Mouse (Mus musculus) hindbrain, embryonic 13.5 days (tissue): ENCODE measurements around the gene Tmem120b. TPM values are rescaled to one million over a fixed set of nuclear protein-coding genes. Genes with fewer than 3 reads are reported as not detected.

Source experiments
- ATAC-seq: fragments of 200-750 bp; cut with Nextera tagmentation; 2 replicates; pipeline ENCODE4 v1.8.0; 2017; ENCODE audit warnings: moderate TSS enrichment; ENCODE audit not compliant: low FRiP score
- H3K27ac ChIP-seq: fragments of 300-500 bp; sonication (generic); 2 replicates; pipeline ENCODE4 v1.5.1; 2015; ENCODE audit warnings: inconsistent platforms, mild to moderate bottlenecking, moderate library complexity
- H3K27me3 ChIP-seq: fragments of 300-500 bp; sonication (generic); 2 replicates; pipeline ENCODE4 v1.6.1; 2015; ENCODE audit warnings: mild to moderate bottlenecking, inconsistent platforms
- H3K36me3 ChIP-seq: fragments of 300-500 bp; sonication (generic); 2 replicates; pipeline ENCODE4 v1.6.1; 2015; ENCODE audit warnings: mild to moderate bottlenecking, inconsistent platforms
- H3K4me1 ChIP-seq: fragments of 300-500 bp; sonication (generic); replicated peaks from 2 replicates; pipeline ENCODE4 v1.6.1; 2015; ENCODE audit warnings: inconsistent platforms
- H3K4me2 ChIP-seq: fragments of 300-500 bp; sonication (generic); 2 replicates; pipeline ENCODE4 v1.6.1; 2015; ENCODE audit warnings: inconsistent platforms, mild to moderate bottlenecking, moderate library complexity
- H3K4me3 ChIP-seq: fragments of 300-500 bp; sonication (generic); 2 replicates; pipeline ENCODE4 v1.5.1; 2015; ENCODE audit warnings: mild to moderate bottlenecking, inconsistent platforms
- H3K9ac ChIP-seq: fragments of 300-500 bp; sonication (generic); 2 replicates; pipeline ENCODE4 v1.6.1; 2015; ENCODE audit warnings: mild to moderate bottlenecking, inconsistent platforms
- H3K9me3 ChIP-seq: fragments of 300-500 bp; sonication (generic); 2 replicates; pipeline ENCODE4 v1.6.1; 2016; ENCODE audit warnings: inconsistent platforms
- WGBS: fragments of 180-500 bp; shearing (Covaris S2); methylation state at CpG from one replicate; pipeline ENCODE4 v1.1.7; 2015; 5-methylcytosine and 5-hydroxymethylcytosine counted together
- polyA plus RNA-seq: library from polyadenylated mRNA; unstranded; fragments of >200 nt; fragmentation: Nextera tagmentation; extraction: Ambion mirVana; gene quantifications from 2 replicates; pipeline ENCODE4 v1.2.1, GENCODE M21; 2015

The Tmem120b gene
- polyA plus RNA-seq, 1 experiment from 2014 or later: 18.0 TPM

DNA sequence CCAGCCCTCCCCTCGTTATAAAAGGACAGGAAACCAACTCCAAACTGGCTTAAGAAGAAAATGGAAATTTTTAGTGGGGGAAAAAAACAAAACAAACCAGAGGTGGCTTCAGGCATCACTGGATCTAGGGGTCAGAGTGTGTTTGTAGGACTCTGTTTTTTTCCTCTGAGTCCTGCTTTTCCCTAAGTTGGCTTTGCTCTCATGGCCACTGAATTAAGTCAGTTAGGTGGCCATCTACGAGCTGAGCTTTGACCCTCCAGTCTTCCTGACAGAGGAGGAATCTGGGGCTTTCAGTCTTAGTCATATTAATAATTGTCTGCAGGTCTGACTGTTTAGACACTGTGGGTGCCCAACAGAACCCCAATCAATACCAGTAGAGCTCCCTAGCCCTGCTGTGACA lies 30.3 kb downstream of the Tmem120b start:
- Histone ChIP-seq H3K9ac (no peak overlapping the region), H3K9me3 (no peaks in the 10 kb centered on the region), H3K36me3 (peaks cover 16% of the 10 kb centered on the region), H3K27me3 (no peaks in the 10 kb centered on the region), H3K27ac (no peak overlapping the region), H3K4me1 (peaks cover 12% of the 10 kb centered on the region; the same call in 1 of the 2 replicates), H3K4me2 (no peak overlapping the region), H3K4me3 (no peak overlapping the region)
- 87% methylated on average over 2 of the region's 2 CpGs for WGBS
- ATAC-seq: no peak

DNA sequence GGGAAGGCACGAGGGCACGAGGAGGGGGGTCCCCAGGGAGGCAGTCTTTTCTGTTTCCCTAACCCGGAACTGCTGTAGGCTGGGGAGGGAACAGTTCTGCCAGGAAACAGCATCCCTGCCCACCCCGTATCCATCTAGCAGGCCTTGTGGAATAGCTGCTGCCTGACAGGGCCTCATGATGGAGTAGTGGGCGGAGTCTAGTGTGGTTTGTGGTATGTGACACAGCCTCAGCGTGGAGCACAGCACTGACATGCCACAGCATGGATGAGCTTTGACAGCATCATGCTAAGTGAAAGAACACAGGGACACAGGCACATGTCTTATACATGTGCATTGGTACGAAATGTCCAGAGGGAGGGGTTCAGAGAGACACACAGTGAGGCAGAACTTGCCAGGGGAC lies 34.2 kb downstream of the Tmem120b start:
- ATAC-seq: no peak

GRCm38 (mm10) chr5:123103556-123103955 lies 35.3 kb downstream of the Tmem120b start:
- peaks cover 19% of the 10 kb centered on the region for H3K36me3 ChIP-seq
- H3K4me2 ChIP-seq: no peak overlapping the region
- no peaks in the 10 kb centered on the region for H3K9me3 ChIP-seq
- no peaks in the 10 kb centered on the region for H3K27me3 ChIP-seq
- 75% methylated on average over 8 of the region's 8 CpGs for WGBS
- 0 out of 2 replicates have a peak, but pooled peaks cover 6% of the 10 kb centered on the region for H3K4me1 ChIP-seq
- no peak overlapping the region for H3K27ac ChIP-seq
- H3K4me3 ChIP-seq: no peak overlapping the region
- no peak for ATAC-seq
- H3K9ac ChIP-seq: no peak overlapping the region

More for the DNA sequence above, 34.2 kb downstream of the Tmem120b start:
- 0 out of 2 replicates have a peak, but pooled peaks cover 6% of the 10 kb centered on the region for H3K4me1 ChIP-seq
- H3K36me3 ChIP-seq: peaks cover 19% of the 10 kb centered on the region
- H3K27ac ChIP-seq: no peak overlapping the region
- no peak overlapping the region for H3K9ac ChIP-seq
- H3K27me3 ChIP-seq: no peaks in the 10 kb centered on the region
- H3K9me3 ChIP-seq: no peaks in the 10 kb centered on the region
- no peak overlapping the region for H3K4me2 ChIP-seq
- H3K4me3 ChIP-seq: no peak overlapping the region
- 56% methylated on average over 7 of the region's 7 CpGs for WGBS

GRCm38 (mm10) chr5:123104769-123105168 lies 36.6 kb downstream of the Tmem120b start:
- WGBS: 81% methylated on average over 6 of the region's 6 CpGs
- no peak overlapping the region for H3K9ac ChIP-seq

DNA sequence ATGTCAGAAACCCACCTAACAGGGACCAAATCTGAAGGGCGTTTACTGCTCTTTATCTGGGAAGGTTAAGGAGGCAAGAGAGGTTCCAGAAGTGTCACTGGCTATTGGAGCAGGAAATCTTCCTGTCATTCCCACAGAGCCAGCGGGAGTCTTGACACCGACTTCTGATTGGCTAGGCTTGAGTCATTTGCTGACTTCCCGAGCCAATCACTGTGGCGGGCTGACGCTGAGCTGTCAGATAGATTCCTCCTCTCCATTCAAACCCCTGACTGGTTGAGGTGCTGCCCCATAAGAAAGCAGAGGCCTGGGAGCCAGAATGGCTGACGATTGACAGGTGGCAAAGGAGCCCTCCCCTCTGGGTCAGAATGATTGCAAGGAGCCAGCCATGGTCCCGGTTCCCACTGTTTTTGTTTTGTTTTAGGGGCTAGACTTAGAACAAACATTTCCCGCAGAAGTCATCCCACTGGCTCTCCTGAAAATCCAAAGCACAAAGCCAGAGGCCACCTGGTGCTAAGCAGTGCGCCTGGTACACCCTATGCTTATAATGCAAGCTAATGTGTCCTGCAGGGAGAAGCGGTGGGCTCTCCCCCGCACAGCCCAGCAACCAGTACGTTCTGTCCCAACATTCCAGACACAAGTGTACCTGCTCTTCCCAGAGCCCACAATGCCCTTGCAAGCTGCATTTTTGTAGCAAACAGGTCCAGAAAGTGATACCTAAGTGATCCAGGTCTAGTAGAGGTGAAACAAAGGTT lies 41.4 kb downstream of the Tmem120b start:
- no peak overlapping the region for H3K4me3 ChIP-seq
- 0 out of 2 replicates have a peak, but pooled peaks have one; percentile 65 for ATAC-seq
- 28% methylated on average over 13 of the region's 13 CpGs for WGBS
- peak overlapping the region; percentile 85 for H3K27ac ChIP-seq
- peak overlapping the region; percentile 32 for H3K4me2 ChIP-seq
- H3K36me3 ChIP-seq: no peaks in the 10 kb centered on the region
- H3K4me1 ChIP-seq: peaks cover 30% of the 10 kb centered on the region
- H3K9me3 ChIP-seq: no peaks in the 10 kb centered on the region
- H3K27me3 ChIP-seq: 0 out of 2 replicates have a peak, but pooled peaks cover 4% of the 10 kb centered on the region
- H3K9ac ChIP-seq: 0 out of 2 replicates have a peak overlapping the region, but pooled peaks have one; percentile 35

More at GRCm38 (mm10) chr5:123104769-123105168, 36.6 kb downstream of the Tmem120b start:
- ATAC-seq: no peak
- Histone ChIP-seq H3K27me3 (no peaks in the 10 kb centered on the region), H3K27ac (no peak overlapping the region), H3K4me3 (no peak overlapping the region), H3K4me1 (peaks cover 16% of the 10 kb centered on the region), H3K4me2 (no peak overlapping the region), H3K9me3 (no peaks in the 10 kb centered on the region), H3K36me3 (peaks cover 13% of the 10 kb centered on the region)

GRCm38 (mm10) chr5:123110296-123110721 lies 42.1 kb downstream of the Tmem120b start:
- H3K4me2 ChIP-seq: peak overlapping the region; percentile 32
- H3K9me3 ChIP-seq: no peaks in the 10 kb centered on the region
- peak overlapping the region; percentile 35; the same call in 1 of the 2 replicates for H3K9ac ChIP-seq
- peaks cover 33% of the 10 kb centered on the region for H3K4me1 ChIP-seq
- H3K27ac ChIP-seq: peak overlapping the region; percentile 85
- H3K4me3 ChIP-seq: no peak overlapping the region
- H3K36me3 ChIP-seq: no peaks in the 10 kb centered on the region
- peak; percentile 30; the same call in 1 of the 2 replicates for ATAC-seq
- H3K27me3 ChIP-seq: 0 out of 2 replicates have a peak, but pooled peaks cover 4% of the 10 kb centered on the region
- 41% methylated on average over 13 of the region's 13 CpGs for WGBS

DNA sequence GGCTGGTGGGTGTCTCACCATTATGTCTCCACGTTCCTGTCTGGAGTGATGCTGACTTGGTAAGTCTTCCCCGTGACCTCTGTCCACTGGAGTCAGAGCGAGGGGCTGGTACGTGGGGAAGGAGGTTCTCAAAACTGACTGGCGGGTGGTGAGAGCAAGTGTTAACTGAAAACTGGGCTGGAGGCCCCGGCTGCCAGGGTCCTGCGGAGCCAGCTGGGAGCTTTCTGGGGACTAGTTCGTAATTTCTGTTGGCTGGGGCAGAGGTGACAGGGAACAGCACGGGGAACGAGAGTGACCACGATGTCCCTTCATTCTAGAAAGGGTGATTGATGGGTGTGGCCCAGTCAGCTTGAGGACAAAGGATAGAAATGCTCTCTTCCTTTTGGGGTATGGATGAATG lies 45.9 kb downstream of the Tmem120b start:
- WGBS: 33% methylated on average over 11 of the region's 11 CpGs
- peaks cover 29% of the 10 kb centered on the region for H3K4me1 ChIP-seq

DNA sequence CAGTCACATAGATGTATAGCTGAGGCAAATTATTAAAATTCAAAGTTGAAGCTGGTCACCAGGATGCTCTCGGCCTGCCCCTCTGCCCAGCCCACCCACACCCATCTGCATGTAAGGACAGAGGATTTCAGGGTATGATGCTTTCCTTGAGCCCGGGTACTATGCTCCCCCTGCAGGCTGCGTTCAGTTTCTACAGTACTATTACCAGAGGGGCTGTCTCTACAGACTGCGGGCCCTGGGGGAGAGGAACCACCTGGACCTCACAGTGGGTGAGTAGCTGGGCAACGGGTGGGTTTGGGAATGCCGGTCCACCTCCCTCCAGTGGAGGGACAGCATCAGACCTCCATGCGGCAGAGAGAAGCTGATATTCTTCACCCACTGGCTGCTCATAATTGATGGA lies 46.7 kb downstream of the Tmem120b start:
- no peak overlapping the region for H3K9ac ChIP-seq
- WGBS: 35% methylated on average over 7 of the region's 7 CpGs
- H3K27me3 ChIP-seq: 0 out of 2 replicates have a peak, but pooled peaks cover 4% of the 10 kb centered on the region
- no peak overlapping the region for H3K4me2 ChIP-seq
- ATAC-seq: no peak; the same call in 1 of the 2 replicates
- H3K9me3 ChIP-seq: no peaks in the 10 kb centered on the region
- H3K27ac ChIP-seq: no peak overlapping the region
- H3K4me3 ChIP-seq: no peak overlapping the region
- peaks cover 21% of the 10 kb centered on the region for H3K4me1 ChIP-seq
- H3K36me3 ChIP-seq: peaks cover 5% of the 10 kb centered on the region; the same call in 1 of the 2 replicates

More for the DNA sequence above, 45.9 kb downstream of the Tmem120b start:
- H3K27ac ChIP-seq: no peak overlapping the region
- peak overlapping the region; percentile 14; the same call in 1 of the 2 replicates for H3K9ac ChIP-seq
- no peak for ATAC-seq
- H3K9me3 ChIP-seq: no peaks in the 10 kb centered on the region
- no peak overlapping the region for H3K4me2 ChIP-seq
- H3K4me3 ChIP-seq: no peak overlapping the region
- H3K36me3 ChIP-seq: peaks cover 2% of the 10 kb centered on the region; the same call in 1 of the 2 replicates
- 0 out of 2 replicates have a peak, but pooled peaks cover 4% of the 10 kb centered on the region for H3K27me3 ChIP-seq

DNA sequence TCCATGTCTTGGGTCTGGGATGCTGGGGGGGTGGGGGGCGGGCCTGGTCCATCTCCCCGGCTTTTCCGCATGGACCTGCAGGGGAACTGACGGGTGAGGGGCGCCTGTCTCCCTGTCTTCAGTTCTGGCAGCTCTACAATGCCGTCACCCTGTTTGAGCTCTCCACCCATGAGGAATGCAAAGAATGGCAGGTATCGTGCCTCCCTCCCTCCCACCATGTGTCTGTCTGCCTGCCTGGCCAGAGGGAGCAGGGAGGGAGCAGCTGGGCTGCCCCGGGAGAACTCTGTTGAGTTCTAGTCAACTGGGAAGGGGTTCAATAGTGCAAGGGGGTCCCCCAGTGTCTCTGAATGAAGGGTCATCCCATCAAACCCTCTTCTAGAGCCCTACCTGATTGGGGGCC lies 47.9 kb downstream of the Tmem120b start:
- Histone ChIP-seq H3K36me3 (peaks cover 5% of the 10 kb centered on the region; the same call in 1 of the 2 replicates), H3K9me3 (no peaks in the 10 kb centered on the region), H3K9ac (no peak overlapping the region; the same call in 1 of the 2 replicates), H3K4me2 (no peak overlapping the region), H3K27me3 (0 out of 2 replicates have a peak, but pooled peaks cover 4% of the 10 kb centered on the region), H3K4me3 (no peak overlapping the region), H3K27ac (no peak overlapping the region), H3K4me1 (peaks cover 19% of the 10 kb centered on the region)
- 78% methylated on average over 8 of the region's 8 CpGs for WGBS
- no peak for ATAC-seq

GRCm38 (mm10) chr5:123117257-123117656 lies 49.0 kb downstream of the Tmem120b start:
- Histone ChIP-seq H3K9me3 (no peaks in the 10 kb centered on the region), H3K4me3 (no peak overlapping the region), H3K27ac (no peak overlapping the region), H3K9ac (no peak overlapping the region), H3K4me1 (peaks cover 21% of the 10 kb centered on the region; the same call in 1 of the 2 replicates), H3K27me3 (0 out of 2 replicates have a peak, but pooled peaks cover 4% of the 10 kb centered on the region), H3K36me3 (peaks cover 7% of the 10 kb centered on the region), H3K4me2 (no peak overlapping the region)
- 16% methylated on average over 10 of the region's 10 CpGs for WGBS
- peak; percentile 50; the same call in 1 of the 2 replicates for ATAC-seq

DNA sequence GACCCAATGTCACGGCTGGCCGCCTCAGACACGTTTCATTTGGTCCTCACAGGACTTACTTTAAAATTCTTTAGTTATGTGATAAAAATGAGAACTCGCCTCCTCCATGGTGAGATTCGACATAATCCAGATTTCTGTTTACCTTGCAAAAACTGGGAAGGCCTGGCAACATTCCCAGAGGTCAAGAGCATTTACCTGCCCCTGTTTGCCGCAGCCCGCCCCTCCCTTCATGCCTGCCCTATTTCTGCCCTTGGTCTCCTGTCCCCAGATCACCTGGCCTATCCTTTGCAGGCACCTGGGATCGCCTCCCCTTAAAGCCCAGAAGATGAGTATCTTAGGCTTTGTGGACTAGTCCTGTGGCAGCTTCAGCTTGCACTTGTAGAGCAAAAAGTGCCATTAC lies 49.6 kb downstream of the Tmem120b start:
- Histone ChIP-seq H3K4me1 (peaks cover 21% of the 10 kb centered on the region; the same call in 1 of the 2 replicates), H3K4me2 (no peak overlapping the region), H3K36me3 (peaks cover 12% of the 10 kb centered on the region), H3K9me3 (no peaks in the 10 kb centered on the region), H3K27me3 (0 out of 2 replicates have a peak, but pooled peaks cover 4% of the 10 kb centered on the region), H3K9ac (no peak overlapping the region), H3K27ac (no peak overlapping the region), H3K4me3 (no peak overlapping the region)
- WGBS: 83% methylated on average over 8 of the region's 8 CpGs
- no peak for ATAC-seq

DNA sequence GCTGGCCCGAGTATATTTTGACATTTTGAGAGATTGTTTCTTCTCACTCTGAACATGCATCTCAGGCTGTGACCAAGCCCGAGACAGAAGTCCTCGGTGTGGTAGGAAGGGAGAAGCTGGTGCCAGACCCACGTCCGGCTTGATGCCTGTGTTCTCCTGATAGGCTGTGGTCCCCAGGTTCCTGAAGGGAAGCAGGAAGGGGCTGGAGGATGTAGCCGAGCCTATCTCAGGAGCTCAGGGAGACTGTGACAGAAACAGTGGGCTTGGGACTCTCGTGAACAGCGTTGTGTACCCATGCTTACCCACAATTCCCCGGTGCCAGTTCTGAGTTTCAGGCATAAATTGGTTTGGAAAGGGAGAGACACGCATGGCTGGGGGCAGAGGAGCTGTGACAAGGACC lies 50.6 kb downstream of the Tmem120b start:
- peaks cover 22% of the 10 kb centered on the region for H3K36me3 ChIP-seq
- H3K27ac ChIP-seq: no peak overlapping the region
- no peaks in the 10 kb centered on the region for H3K9me3 ChIP-seq
- H3K27me3 ChIP-seq: no peaks in the 10 kb centered on the region
- no peak for ATAC-seq
- no peak overlapping the region for H3K4me3 ChIP-seq
- 82% methylated on average over 10 of the region's 10 CpGs for WGBS
- H3K4me2 ChIP-seq: no peak overlapping the region
- no peak overlapping the region; the same call in 1 of the 2 replicates for H3K9ac ChIP-seq
- H3K4me1 ChIP-seq: peaks cover 21% of the 10 kb centered on the region; the same call in 1 of the 2 replicates
